Mouse (Mus musculus) kidney, adult 2 months (tissue): ENCODE results near the gene Mettl27. TPM values are rescaled to one million over a fixed set of nuclear protein-coding genes. Genes with fewer than 3 reads are reported as not detected.

Experiments used
- DNase-seq: peaks from one replicate; pipeline ENCODE4 v3.0.0; 2021
- H3K27ac ChIP-seq: fragments of 200-500 bp; 2 replicates; pipeline ENCODE4 v1.5.1; 2012; ENCODE audit warnings: low read depth, low read length, control low read depth, inconsistent platforms; ENCODE audit not compliant: insufficient read depth
- H3K27me3 ChIP-seq: fragments of 200-500 bp; replicated peaks from 2 replicates; pipeline ENCODE4 v1.6.1; 2012; ENCODE audit warnings: mild to moderate bottlenecking, moderate library complexity, low read length, inconsistent platforms; ENCODE audit not compliant: control insufficient read depth, insufficient read depth
- H3K36me3 ChIP-seq: fragments of 200-500 bp; 2 replicates; pipeline ENCODE4 v1.6.1; 2012; ENCODE audit warnings: mild to moderate bottlenecking, moderate library complexity, low read length, inconsistent platforms; ENCODE audit not compliant: control insufficient read depth, insufficient read depth
- H3K4me1 ChIP-seq: fragments of 200-500 bp; 2 replicates; pipeline ENCODE4 v1.6.1; 2011; ENCODE audit warnings: low read length; ENCODE audit not compliant: control insufficient read depth, insufficient read depth
- H3K4me3 ChIP-seq: fragments of 200-500 bp; 2 replicates; pipeline ENCODE4 v1.5.1; 2011; ENCODE audit warnings: mild to moderate bottlenecking, low read depth, low read length, control low read depth; ENCODE audit not compliant: insufficient read depth
- CTCF ChIP-seq: fragments of 200-500 bp; conservative IDR thresholded peaks from 2 replicates; pipeline ENCODE4 v1.5.1; 2011; ENCODE audit warnings: low read depth, mild to moderate bottlenecking, control low read depth, low read length, moderate library complexity, mixed read lengths; ENCODE audit not compliant: insufficient read depth, insufficient read length
- POLR2A ChIP-seq: fragments of 200-500 bp; IDR thresholded peaks from one replicate; pipeline ENCODE4 v1.6.1; 2011; ENCODE audit warnings: low read depth, low read length, control low read depth
- WGBS: fragments of 180-500 bp; shearing (Covaris S2); methylation state at CpG from one replicate; pipeline ENCODE4 v1.1.7; 2018; 5-methylcytosine and 5-hydroxymethylcytosine counted together
- polyA plus RNA-seq: library from polyadenylated mRNA; depleted of rRNA; stranded (reverse); fragments of >200 nt; gene quantifications from 2 replicates; pipeline ENCODE4 v1.2.3, GENCODE M21; 2012

Gene Mettl27
- polyA plus RNA-seq, 1 experiment: 38.0 TPM

DNA sequence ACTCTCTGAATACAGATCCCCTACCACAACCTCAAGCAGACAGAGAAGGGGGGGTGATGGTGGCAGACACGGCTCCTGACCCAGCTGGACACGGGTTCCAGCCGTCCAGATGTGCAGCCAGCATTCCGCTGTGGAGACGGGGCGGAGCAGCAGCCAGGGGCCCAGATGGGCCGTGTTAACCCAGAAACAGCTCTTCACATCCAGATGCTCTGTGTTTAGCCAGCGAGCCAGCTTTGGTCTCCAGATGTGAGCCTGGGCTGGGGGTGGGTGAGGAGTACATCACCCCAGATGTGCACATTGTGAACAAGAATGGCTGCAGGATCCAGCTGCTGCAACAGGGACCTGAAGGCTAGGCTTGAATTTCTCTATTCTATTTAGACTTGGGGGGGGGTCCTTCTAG, 36.9 kb upstream of the Mettl27 start:
- Histone ChIP-seq H3K4me3 (no peak overlapping the region), H3K27ac (no peak overlapping the region), H3K4me1 (no peaks in the 10 kb centered on the region), H3K36me3 (no peaks in the 10 kb centered on the region), H3K27me3 (no peaks in the 10 kb centered on the region)
- TF ChIP-seq POLR2A (no peak), CTCF (no peak)
- WGBS: 63% methylated on average over 8 of the region's 8 CpGs
- no peak for DNase-seq

DNA sequence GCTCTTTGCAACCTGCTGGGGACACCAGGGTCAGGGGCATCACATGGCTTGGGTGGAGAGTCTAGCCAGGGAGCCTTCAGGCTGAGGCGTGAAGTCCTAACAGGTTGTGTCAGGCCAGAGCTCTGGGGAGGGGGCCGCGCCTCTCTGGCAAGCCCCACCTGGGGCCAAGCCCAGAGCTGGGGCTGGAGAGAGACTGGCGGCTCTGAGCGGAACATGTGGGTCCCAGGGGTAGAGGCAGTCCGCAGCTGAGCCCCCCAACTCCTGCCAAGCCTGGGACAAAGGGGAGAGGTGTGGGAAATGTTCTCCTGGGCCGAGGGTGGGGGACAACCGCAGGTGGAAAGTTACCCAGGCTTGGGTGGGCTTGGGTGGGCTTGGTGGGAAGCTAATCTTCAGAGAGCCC, 35.2 kb upstream of the Mettl27 start:
- WGBS: 93% methylated on average over 8 of the region's 8 CpGs
- no peaks in the 10 kb centered on the region for H3K27me3 ChIP-seq
- no peak overlapping the region for H3K4me3 ChIP-seq
- DNase-seq: no peak
- no peaks in the 10 kb centered on the region for H3K36me3 ChIP-seq
- H3K4me1 ChIP-seq: no peaks in the 10 kb centered on the region
- H3K27ac ChIP-seq: no peak overlapping the region
- TF ChIP-seq POLR2A (no peak), CTCF (no peak)

- Histone ChIP-seq H3K4me1 (no peaks in the 10 kb centered on the region), H3K27ac (no peak overlapping the region), H3K4me3 (no peak overlapping the region), H3K36me3 (no peaks in the 10 kb centered on the region), H3K27me3 (no peaks in the 10 kb centered on the region)
- no peak for DNase-seq
- TF ChIP-seq POLR2A: no peak
- TF ChIP-seq CTCF: no peak
- 82% methylated on average over 17 of the region's 17 CpGs for WGBS
Observed at GRCm38 (mm10) chr5:134897596-134897995, 34.6 kb upstream of the Mettl27 start.

GRCm38 (mm10) chr5:134901012-134901643, 31.0 kb upstream of the Mettl27 start:
- no peaks in the 10 kb centered on the region for H3K36me3 ChIP-seq
- 32% methylated on average over 12 of the region's 12 CpGs for WGBS
- peak; percentile 64 for DNase-seq
- TF ChIP-seq CTCF (peak; percentile 68), POLR2A (no peak)
- H3K4me1 ChIP-seq: no peaks in the 10 kb centered on the region
- H3K4me3 ChIP-seq: no peak overlapping the region
- no peak overlapping the region for H3K27ac ChIP-seq
- no peaks in the 10 kb centered on the region for H3K27me3 ChIP-seq

DNA sequence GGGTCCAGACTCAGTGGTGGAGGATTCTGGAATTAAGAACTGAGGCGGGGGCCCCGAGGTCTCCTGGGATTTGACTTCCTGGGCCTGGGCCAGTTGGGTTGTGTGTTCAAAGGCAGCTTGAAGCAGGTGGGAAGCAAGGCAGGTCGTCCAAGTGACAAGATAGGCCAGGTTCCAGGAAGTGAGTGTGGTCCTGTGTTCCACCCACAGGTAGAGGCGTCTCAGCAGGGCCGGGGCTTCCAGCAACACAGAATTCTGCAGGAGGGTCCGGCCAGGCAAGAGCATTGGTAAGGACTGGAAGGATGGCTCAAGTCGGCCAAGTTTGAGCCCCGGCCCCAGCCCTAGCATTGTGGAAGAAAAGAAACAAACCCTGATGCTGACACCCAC, 30.5 kb upstream of the Mettl27 start:
- no peak for DNase-seq
- Histone ChIP-seq H3K27me3 (no peaks in the 10 kb centered on the region), H3K36me3 (no peaks in the 10 kb centered on the region), H3K4me3 (no peak overlapping the region), H3K27ac (no peak overlapping the region), H3K4me1 (no peaks in the 10 kb centered on the region)
- 74% methylated on average over 8 of the region's 8 CpGs for WGBS
- TF ChIP-seq CTCF: no peak
- no peak for TF ChIP-seq POLR2A

GRCm38 (mm10) chr5:134906633-134907032, 25.5 kb upstream of the Mettl27 start, which contains the start of gene Tmem270:
TSS of gene Tmem270 (minus strand) at chr5:134906733.
- Histone ChIP-seq H3K36me3 (no peaks in the 10 kb centered on the region), H3K27me3 (no peaks in the 10 kb centered on the region), H3K4me1 (no peaks in the 10 kb centered on the region), H3K27ac (no peak within 1 kb of the TSS), H3K4me3 (no peak within 1 kb of the TSS)
- WGBS: 83% methylated on average over 6 of the region's 6 CpGs
- no peak for DNase-seq
- no peak for TF ChIP-seq POLR2A
- no peak for TF ChIP-seq CTCF

- Histone ChIP-seq H3K36me3 (no peaks in the 10 kb centered on the region), H3K27ac (no peak overlapping the region), H3K4me1 (no peaks in the 10 kb centered on the region), H3K27me3 (no peaks in the 10 kb centered on the region), H3K4me3 (no peak overlapping the region)
- TF ChIP-seq POLR2A: no peak
- peak; percentile 99 for TF ChIP-seq CTCF
- DNase-seq: peak; percentile 95
- WGBS: under 1% methylated on average over 13 of the region's 13 CpGs
Observed at GRCm38 (mm10) chr5:134907135-134907534, 25.0 kb upstream of the Mettl27 start.
